Mouse (Mus musculus) heart, adult 9 months (tissue): ENCODE results near the gene Phldb1.
A peak's percentile ranks its signal among the peaks of the same experiment; 100 is the strongest.
"Not testable (repeated sequence)": the region's sequence is repeated elsewhere in the genome, so short reads cannot be mapped to it uniquely, and the experiment has no call there.

Source experiments
- DNase-seq, 2 experiments: peaks; one replicate each; pipeline ENCODE4 v3.0.0; 2022; ENCODE audit warnings: low spot score in 2 of 2

Phldb1 gene

GRCm38 (mm10) chr9:44653896-44654295, 81.1 kb downstream of the Phldb1 start:
- DNase-seq: no peak

- peak; percentile 59 to 62 for DNase-seq
Observed at GRCm38 (mm10) chr9:44652027-44652426, 83.0 kb downstream of the Phldb1 start.

GRCm38 (mm10) chr9:44648881-44649281, 86.1 kb downstream of the Phldb1 start:
- DNase-seq: no peak

GRCm38 (mm10) chr9:44647656-44648055, 87.3 kb downstream of the Phldb1 start:
- DNase-seq: no peak

GRCm38 (mm10) chr9:44647026-44647425, 88.0 kb downstream of the Phldb1 start:
- DNase-seq: no peak

- DNase-seq: no peak
Observed at GRCm38 (mm10) chr9:44646366-44646765, 88.6 kb downstream of the Phldb1 start.

GRCm38 (mm10) chr9:44645924-44646323, 89.1 kb downstream of the Phldb1 start:
- DNase-seq: peak in 1 of 2 experiments; percentile 27

GRCm38 (mm10) chr9:44645481-44645880, 89.5 kb downstream of the Phldb1 start:
- DNase-seq: peak; percentile 52 to 77

GRCm38 (mm10) chr9:44644186-44644585, 90.8 kb downstream of the Phldb1 start:
- DNase-seq: no peak

GRCm38 (mm10) chr9:44643103-44643502, 91.9 kb downstream of the Phldb1 start:
- DNase-seq: no peak

GRCm38 (mm10) chr9:44641616-44642015, 93.4 kb downstream of the Phldb1 start:
- no peak for DNase-seq

- DNase-seq: no peak
Observed at GRCm38 (mm10) chr9:44640646-44641357, 94.2 kb downstream of the Phldb1 start.

GRCm38 (mm10) chr9:44640028-44640427, 95.0 kb downstream of the Phldb1 start:
- DNase-seq: not testable (repeated sequence)

- peak; percentile 29 to 43 for DNase-seq
Observed at GRCm38 (mm10) chr9:44638726-44639125, 96.3 kb downstream of the Phldb1 start.

- DNase-seq: peak; percentile 41 to 43
Observed at GRCm38 (mm10) chr9:44637551-44638169, 97.3 kb downstream of the Phldb1 start.
